Mouse (Mus musculus) inflammation-experienced regulatory T-cells, adult 6 months (primary cell): Measurements from ENCODE around the gene C2cd4a. TPM values are rescaled to one million over a fixed set of nuclear protein-coding genes. Genes with fewer than 3 reads are reported as not detected.

Source experiments
- ATAC-seq: one replicate; pipeline ENCODE4 v1.8.0; 2017
- polyA plus RNA-seq, 3 experiments: library from polyadenylated mRNA; unstranded; fragments of 100-300 nt; shearing (Covaris generic); gene quantifications; one replicate each; pipeline ENCODE4 v1.2.1; 2017

C2cd4a gene
- polyA plus RNA-seq: not detected

- no peak for ATAC-seq
These were observed at the start of gene C2cd4a for GRCm38 (mm10) chr9:67832046-67832605. C2cd4a (minus strand) TSS chr9:67832330.

GRCm38 (mm10) chr9:67878197-67878769 is 46.2 kb upstream of the C2cd4a start:
- no peak for ATAC-seq

GRCm38 (mm10) chr9:67877081-67877718 is 45.1 kb upstream of the C2cd4a start:
- no peak for ATAC-seq

GRCm38 (mm10) chr9:67875337-67875736 is 43.2 kb upstream of the C2cd4a start:
- no peak for ATAC-seq

- no peak for ATAC-seq
These were observed 42.5 kb upstream of the C2cd4a start for GRCm38 (mm10) chr9:67874522-67875222.

GRCm38 (mm10) chr9:67869691-67870450 is 37.7 kb upstream of the C2cd4a start:
- ATAC-seq: no peak

GRCm38 (mm10) chr9:67867411-67867810 is 35.3 kb upstream of the C2cd4a start:
- ATAC-seq: no peak

GRCm38 (mm10) chr9:67865411-67865810 is 33.3 kb upstream of the C2cd4a start:
- ATAC-seq: no peak

GRCm38 (mm10) chr9:67864011-67864410 is 31.9 kb upstream of the C2cd4a start:
- ATAC-seq: no peak

- no peak for ATAC-seq
These were observed 31.2 kb upstream of the C2cd4a start for GRCm38 (mm10) chr9:67863332-67863731.

GRCm38 (mm10) chr9:67860273-67860672 is 28.1 kb upstream of the C2cd4a start:
- ATAC-seq: no peak

- no peak for ATAC-seq
These were observed 19.0 kb upstream of the C2cd4a start for GRCm38 (mm10) chr9:67851150-67851549.

GRCm38 (mm10) chr9:67849846-67850245 is 17.7 kb upstream of the C2cd4a start:
- ATAC-seq: no peak

GRCm38 (mm10) chr9:67849397-67849796 is 17.3 kb upstream of the C2cd4a start:
- no peak for ATAC-seq

GRCm38 (mm10) chr9:67847606-67848005 is 15.5 kb upstream of the C2cd4a start:
- ATAC-seq: no peak

GRCm38 (mm10) chr9:67846089-67846488 is 14.0 kb upstream of the C2cd4a start:
- ATAC-seq: no peak

- peak; percentile 83 for ATAC-seq
These were observed 13.5 kb upstream of the C2cd4a start for GRCm38 (mm10) chr9:67845648-67846047.

- no peak for ATAC-seq
These were observed 12.9 kb upstream of the C2cd4a start for GRCm38 (mm10) chr9:67845012-67845411.

- ATAC-seq: no peak
These were observed 10.7 kb upstream of the C2cd4a start for GRCm38 (mm10) chr9:67842797-67843196.

- peak; percentile 93 for ATAC-seq
These were observed 8.1 kb upstream of the C2cd4a start, which contains the start of gene Vps13c for GRCm38 (mm10) chr9:67839981-67840859. Vps13c (plus strand) TSS chr9:67840396.

GRCm38 (mm10) chr9:67837311-67837710 is 5.2 kb upstream of the C2cd4a start:
- ATAC-seq: no peak

- no peak for ATAC-seq
These were observed 2.4 kb upstream of the C2cd4a start for GRCm38 (mm10) chr9:67834535-67834934.
